Mouse (Mus musculus) Patski (cell line): ENCODE measurements at regions not wholly inside any gene's neighbourhood (a gene's known extent, or its start where the extent isn't known, plus 50 kb on each side); places are given as distances from the start of the nearest gene placed in this dataset.

Source experiments
- ATAC-seq: fragments of 100-300 bp; one replicate; pipeline ENCODE4 v1.8.0; 2021
- CTCF ChIA-PET: fragments of 350-600 bp; sonication (Branson Sonifier 250); formaldehyde crosslinking; loops from one replicate; lab custom pipeline; 2022; ENCODE audit warnings: inconsistent platforms; lab: Charles Lee
- POLR2A ChIA-PET: fragments of 350-600 bp; sonication (Branson Sonifier 250); formaldehyde crosslinking; loops from one replicate; lab custom pipeline; 2022; ENCODE audit warnings: antibody characterized with exemption, inconsistent platforms; lab: Charles Lee
- DNase-seq: peaks from one replicate; pipeline ENCODE4 v3.0.0-alpha.2; 2011; ENCODE audit warnings: low read depth, low spot score
- H3K27me3 ChIP-seq: fragments of 371-371 bp; one replicate; pipeline ENCODE4 v1.5.1; 2021
- CTCF ChIP-seq: fragments of 100-300 bp; IDR thresholded peaks from one replicate; pipeline ENCODE4 v1.5.1; 2021
- in situ Hi-C: fragments of 300-500 bp; cut with MboI; formaldehyde crosslinking; loops from 3 replicates; pipeline ENCODE4 v1.11.1; 2018; ENCODE audit warnings: low pct_unique_long_range_greater_than_20kb, mixed read lengths

DNA sequence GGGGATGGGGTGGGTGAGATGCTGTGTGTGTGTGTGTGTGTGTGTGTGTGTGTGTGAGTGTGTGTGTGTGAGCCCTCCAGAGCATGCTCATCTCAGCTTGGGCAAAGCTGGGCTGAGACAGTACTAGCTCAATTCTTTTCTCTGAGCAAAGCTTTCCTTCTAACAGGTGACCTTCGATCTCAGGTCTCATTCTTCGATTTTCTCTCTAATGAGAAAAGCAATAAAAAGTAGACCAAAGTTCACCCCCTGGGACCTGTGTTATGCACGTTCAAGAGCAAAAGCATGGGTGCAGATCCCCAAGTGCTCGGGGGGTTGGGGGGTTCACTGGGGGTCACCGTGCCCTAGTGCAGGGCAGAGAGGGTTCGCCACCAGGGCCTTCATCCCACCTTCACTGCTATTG is 103.1 kb upstream of the Slc22a12 start:
- no peak for DNase-seq
- CTCF ChIA-PET, result no interaction called here
- no peak for TF ChIP-seq CTCF

GRCm38 (mm10) chr19:6644871-6645270 is 102.0 kb upstream of the Slc22a12 start:
- ChIA-PET POLR2A (no interaction called here), CTCF (no interaction called here)
- H3K27me3 ChIP-seq, result peaks cover 18% of the 10 kb centered on the region
- in situ Hi-C loops, result no loop called here
- no peak for TF ChIP-seq CTCF
- ATAC-seq, result no peak
- DNase-seq, result no peak

More for the DNA sequence above, 103.1 kb upstream of the Slc22a12 start:
- POLR2A ChIA-PET, result no interaction called here
- H3K27me3 ChIP-seq, result peaks cover 21% of the 10 kb centered on the region
- in situ Hi-C loops, result no loop called here
- no peak for ATAC-seq

DNA sequence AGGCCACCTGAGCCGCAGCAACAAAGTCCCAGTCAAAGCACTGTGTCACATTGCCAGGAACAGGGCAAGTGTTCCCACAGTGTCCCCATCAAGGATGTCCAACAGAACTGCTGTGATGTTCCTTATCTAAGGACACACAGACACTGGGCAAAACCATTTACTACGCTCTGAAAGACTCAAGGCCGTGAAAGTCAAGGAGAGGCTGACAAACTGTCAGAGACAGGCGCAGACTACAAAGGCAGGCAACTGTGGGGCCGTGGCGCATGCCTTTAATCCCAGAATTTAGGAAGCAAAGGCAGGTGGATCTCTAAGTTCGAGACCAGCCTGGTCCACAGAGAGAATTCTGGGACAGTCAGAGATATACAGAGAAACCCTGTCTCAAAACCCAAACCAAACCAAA is 96.8 kb upstream of the Slc22a12 start:
- in situ Hi-C loops, result no loop called here
- peaks cover 24% of the 10 kb centered on the region for H3K27me3 ChIP-seq
- ATAC-seq (no peak), DNase-seq (no peak)
- ChIA-PET POLR2A (no interaction called here), CTCF (no interaction called here)
- TF ChIP-seq CTCF, result no peak

DNA sequence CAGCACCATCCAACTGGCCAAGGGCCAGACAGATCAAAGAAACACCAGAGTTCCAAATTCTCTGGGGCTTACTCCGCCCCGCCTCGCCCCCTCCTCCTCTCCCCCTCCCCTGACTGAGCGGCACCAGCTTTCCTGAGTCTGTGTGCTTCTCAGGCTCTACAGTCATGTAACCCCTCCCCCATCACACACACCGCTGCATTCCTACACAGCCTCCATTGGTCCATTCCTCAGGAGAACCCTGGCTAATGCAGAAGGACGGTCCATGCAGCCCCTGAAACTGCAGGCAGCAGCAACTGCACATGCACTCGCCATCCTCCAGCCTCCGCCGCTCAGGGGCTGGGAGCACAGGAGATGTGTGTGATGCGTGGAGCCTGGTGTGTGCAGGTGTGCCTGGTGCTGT is 90.6 kb upstream of the Slc22a12 start:
- ChIA-PET CTCF (no interaction called here), POLR2A (no interaction called here)
- peaks cover 21% of the 10 kb centered on the region for H3K27me3 ChIP-seq
- ATAC-seq (no peak), DNase-seq (no peak)
- no peak for TF ChIP-seq CTCF
- in situ Hi-C loops, result no loop called here

GRCm38 (mm10) chr19:6631817-6632216 is 89.0 kb upstream of the Slc22a12 start:
- no peak for ATAC-seq
- in situ Hi-C loops, result no loop called here
- no peak for TF ChIP-seq CTCF
- H3K27me3 ChIP-seq, result peaks cover 29% of the 10 kb centered on the region
- ChIA-PET CTCF (no interaction called here), POLR2A (no interaction called here)
- no peak for DNase-seq

DNA sequence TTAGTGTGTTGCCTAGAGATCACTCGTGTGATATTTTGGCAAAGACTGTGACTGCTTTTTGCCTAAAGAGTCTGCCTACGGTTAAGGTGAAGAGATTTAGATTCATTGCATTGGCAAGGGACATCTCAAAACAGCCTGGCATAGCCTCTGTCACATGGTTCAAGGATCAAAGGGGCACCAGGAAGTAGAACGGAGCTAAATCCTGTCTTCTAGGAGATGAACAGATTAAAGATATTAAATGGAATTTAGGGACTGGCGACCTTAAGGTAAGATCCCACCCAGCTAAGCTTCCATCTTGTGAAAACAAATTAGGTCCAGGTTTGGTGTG is 87.7 kb upstream of the Slc22a12 start:
- H3K27me3 ChIP-seq, result peaks cover 28% of the 10 kb centered on the region
- no peak for ATAC-seq
- POLR2A ChIA-PET, result no interaction called here
- TF ChIP-seq CTCF, result no peak
- CTCF ChIA-PET, result no interaction called here
- no peak for DNase-seq
- in situ Hi-C loops, result no loop called here

GRCm38 (mm10) chr19:6629911-6630612 is 87.2 kb upstream of the Slc22a12 start:
- POLR2A ChIA-PET, result no interaction called here

DNA sequence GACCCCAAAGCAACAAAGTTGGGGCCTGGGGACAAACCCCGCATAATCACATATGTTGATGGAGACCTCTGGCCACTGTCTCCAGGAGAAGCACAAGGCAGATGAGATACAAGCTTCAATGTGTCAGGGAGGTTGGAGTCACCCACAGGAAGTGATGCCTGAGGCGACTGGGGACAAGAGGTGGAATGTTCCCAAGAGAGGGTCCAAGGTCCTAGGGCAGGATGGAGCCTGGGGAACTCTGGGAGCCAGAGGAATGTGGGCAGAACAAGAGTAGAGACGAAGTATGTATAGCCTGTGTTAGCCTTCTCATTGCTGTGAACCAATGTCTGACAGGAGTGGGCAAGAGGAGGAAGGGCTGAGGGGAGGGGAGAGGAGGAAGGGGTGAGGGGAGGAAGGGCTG is 82.7 kb upstream of the Slc22a12 start:
- peaks cover 41% of the 10 kb centered on the region for H3K27me3 ChIP-seq
- in situ Hi-C loops, result no loop called here
- POLR2A ChIA-PET, result no interaction called here
- no peak for TF ChIP-seq CTCF
- no peak for DNase-seq
- ATAC-seq, result no peak
- CTCF ChIA-PET, result interaction anchor here (0.9 kb wide), 1 partner anchor 16 kb away, joined by 3 read pairs; no protein-coding TSS in a partner anchor

More at GRCm38 (mm10) chr19:6629911-6630612, 87.2 kb upstream of the Slc22a12 start:
- TF ChIP-seq CTCF, result no peak
- CTCF ChIA-PET, result no interaction called here
- peaks cover 28% of the 10 kb centered on the region for H3K27me3 ChIP-seq
- in situ Hi-C loops, result no loop called here
- DNase-seq (no peak), ATAC-seq (no peak)

DNA sequence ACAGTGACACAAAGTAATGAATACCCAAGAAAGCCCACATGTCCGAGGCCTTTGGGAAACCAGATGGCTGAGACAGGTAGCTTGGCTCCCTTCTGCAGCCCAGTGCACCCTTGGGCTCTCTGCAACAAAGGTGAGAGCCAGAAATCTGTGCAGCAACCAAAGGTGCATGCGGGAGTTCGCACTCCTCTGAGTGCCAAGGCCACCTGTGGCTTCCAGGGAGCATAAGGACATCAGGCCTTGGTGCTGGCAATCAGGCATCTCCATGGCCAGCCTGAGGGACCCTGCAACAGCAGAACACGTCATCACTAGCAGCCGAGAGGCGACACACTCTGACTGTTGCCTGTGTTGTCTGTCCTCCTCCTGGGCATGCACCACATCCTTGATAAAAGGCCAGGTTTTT is 78.2 kb upstream of the Slc22a12 start:
- POLR2A ChIA-PET, result no interaction called here
- H3K27me3 ChIP-seq, result peaks cover 41% of the 10 kb centered on the region
- no peak for DNase-seq
- CTCF ChIA-PET, result no interaction called here
- in situ Hi-C loops, result no loop called here
- no peak for ATAC-seq
- no peak for TF ChIP-seq CTCF

- in situ Hi-C loops, result no loop called here
- ChIA-PET CTCF (interaction anchor here (1.6 kb wide), 1 partner anchor 11 kb away, joined by 5 read pairs; no protein-coding TSS in a partner anchor), POLR2A (no interaction called here)
- DNase-seq (no peak), ATAC-seq (no peak)
- no peak for TF ChIP-seq CTCF
- peaks cover 36% of the 10 kb centered on the region for H3K27me3 ChIP-seq
Measured at GRCm38 (mm10) chr19:6619546-6619945, 76.7 kb upstream of the Slc22a12 start.

DNA sequence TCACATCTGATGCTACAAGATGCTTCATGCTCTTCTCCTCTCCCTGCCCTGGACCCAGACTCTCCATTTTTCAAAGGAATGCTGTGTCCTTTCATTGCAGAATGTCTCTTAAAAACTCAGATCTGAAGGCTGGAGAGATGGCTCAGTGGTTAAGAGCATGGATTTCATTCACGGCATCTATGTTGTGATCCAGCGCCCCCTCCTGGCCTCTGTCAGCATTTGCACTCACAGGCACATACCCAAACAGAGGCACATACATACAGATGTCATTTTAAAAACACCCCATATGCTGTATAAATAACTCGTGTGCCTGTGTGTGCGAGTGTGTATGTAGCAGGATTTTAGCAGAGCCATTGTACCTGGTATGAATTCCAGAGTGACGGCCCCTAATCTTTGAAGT is 73.8 kb upstream of the Slc22a12 start:
- in situ Hi-C loops, result no loop called here
- DNase-seq, result no peak
- ChIA-PET CTCF (no interaction called here), POLR2A (no interaction called here)
- ATAC-seq, result no peak
- H3K27me3 ChIP-seq, result peaks cover 32% of the 10 kb centered on the region
- no peak for TF ChIP-seq CTCF

- no peak for ATAC-seq
- in situ Hi-C loops, result no loop called here
- no peak for TF ChIP-seq CTCF
- ChIA-PET POLR2A (no interaction called here), CTCF (no interaction called here)
- H3K27me3 ChIP-seq, result peaks cover 42% of the 10 kb centered on the region
- DNase-seq, result no peak
Measured at GRCm38 (mm10) chr19:6612441-6612840, 69.6 kb upstream of the Slc22a12 start.
